Mouse (Mus musculus) heart, postnatal 10 days (tissue): ENCODE measurements around the gene Ctsd. TPM values are rescaled to one million over a fixed set of nuclear protein-coding genes. Genes with fewer than 3 reads are reported as not detected.
A peak's percentile ranks its signal among the peaks of the same experiment; 100 is the strongest.

ENCODE experiments used
- DNase-seq, 2 experiments: peaks; one replicate each; pipeline ENCODE4 v3.0.0; 2021
- intact Hi-C: fragments of 180-260 bp; cut with DNase I; formaldehyde crosslinking; loops from one replicate; pipeline ENCODE4 v1.15.1; 2025
- total RNA-seq, 2 experiments: library from RNA; stranded (reverse); gene quantifications; 2 replicates each; pipeline ENCODE4 v1.2.3; 2021

Gene Ctsd
- total RNA-seq, 2 experiments from 2014 or later, result 501 to 525 TPM

DNA sequence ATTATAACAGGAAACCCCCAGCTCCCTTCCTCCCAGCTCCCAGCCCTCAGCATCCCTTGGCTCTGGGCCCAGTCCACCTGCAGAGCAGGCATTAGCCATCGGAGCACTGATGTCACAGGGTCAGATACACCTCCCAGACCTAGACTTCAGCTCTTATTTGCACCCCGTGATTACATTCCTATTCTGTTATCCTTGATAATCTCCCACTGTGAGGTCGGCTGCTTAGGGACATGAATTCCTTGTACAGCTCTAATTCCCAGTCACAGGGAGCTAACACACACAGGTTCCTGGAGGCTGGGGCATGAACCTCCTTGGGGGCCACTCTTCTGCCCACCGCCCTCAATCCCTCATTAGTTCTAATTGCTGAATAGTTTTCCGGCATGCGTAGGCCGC lies 12.9 kb upstream of the Ctsd start:
- intact Hi-C loops, result no loop called here
- no peak for DNase-seq

DNA sequence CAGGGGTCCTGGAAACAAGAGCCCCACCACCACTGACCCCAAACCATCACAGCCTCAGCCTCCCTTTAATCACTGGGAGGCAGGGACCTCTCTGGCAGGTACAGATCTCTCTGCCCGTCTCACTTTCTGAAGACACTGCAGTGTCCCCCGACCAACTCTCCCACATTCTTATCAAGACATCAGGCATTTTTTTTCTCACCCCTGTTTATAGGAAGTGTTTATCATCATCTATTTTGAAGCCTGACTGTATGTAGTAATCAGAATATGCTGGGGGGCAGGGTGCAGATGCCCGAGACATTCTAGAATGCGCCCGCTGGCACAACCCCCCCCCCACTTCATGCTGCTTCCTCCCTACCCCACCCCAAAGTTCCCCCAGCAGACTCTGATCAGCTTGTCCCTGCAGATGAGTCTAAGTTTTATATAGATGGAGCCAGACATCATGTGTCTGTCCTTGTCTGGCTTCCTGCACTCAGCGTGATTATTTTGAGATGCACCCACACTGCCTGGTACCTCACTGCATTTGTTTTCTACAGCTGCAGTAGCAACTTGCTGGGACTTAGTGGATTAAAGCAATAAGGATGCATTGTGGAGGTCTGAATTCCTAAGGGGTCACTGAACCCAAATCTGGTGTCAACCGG lies 12.4 kb upstream of the Ctsd start:
- intact Hi-C loops, result no loop called here
- no peak for DNase-seq

DNA sequence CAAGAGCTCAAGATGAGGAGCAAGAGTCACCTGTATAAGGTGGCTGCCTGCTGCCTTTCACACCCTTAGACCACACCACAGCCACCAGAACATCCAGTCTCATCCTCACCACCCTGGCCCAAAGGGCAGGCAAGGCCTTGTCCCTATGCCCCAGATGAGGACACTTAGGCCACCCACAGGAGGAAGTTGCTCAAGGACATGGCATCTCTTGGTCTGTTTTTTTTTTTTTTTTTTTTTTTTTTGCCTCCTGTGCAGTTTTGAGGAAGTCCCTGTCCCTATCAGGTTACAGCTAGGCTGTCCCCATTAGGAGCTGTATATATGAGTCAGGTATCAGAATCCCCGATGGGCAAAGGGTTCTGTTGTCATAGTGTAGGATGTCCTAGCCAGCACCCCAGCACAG lies 11.4 kb upstream of the Ctsd start:
- DNase-seq, result no peak
- intact Hi-C loops, result no loop called here

DNA sequence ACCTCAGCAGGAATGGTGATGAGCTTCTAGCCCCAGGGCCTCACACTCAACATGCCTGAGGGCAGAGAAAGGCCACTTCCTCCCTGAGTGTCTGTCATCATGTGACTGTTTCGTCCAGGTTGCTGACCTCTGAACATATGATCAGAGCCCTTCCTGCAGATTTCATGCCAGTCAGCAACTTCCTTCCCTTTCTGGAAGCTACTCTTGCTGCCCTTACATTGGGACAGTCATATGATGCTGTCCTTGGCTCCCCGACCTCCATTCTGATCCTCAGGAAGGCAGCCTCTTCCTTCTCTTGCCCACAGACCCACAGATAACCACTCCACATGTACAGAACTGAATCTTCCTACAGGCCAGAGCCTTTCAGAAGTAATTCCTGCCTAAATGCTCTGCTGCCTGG lies 10.2 kb upstream of the Ctsd start:
- DNase-seq, result peak in 1 of 2 experiments; percentile 18
- intact Hi-C loops, result no loop called here

DNA sequence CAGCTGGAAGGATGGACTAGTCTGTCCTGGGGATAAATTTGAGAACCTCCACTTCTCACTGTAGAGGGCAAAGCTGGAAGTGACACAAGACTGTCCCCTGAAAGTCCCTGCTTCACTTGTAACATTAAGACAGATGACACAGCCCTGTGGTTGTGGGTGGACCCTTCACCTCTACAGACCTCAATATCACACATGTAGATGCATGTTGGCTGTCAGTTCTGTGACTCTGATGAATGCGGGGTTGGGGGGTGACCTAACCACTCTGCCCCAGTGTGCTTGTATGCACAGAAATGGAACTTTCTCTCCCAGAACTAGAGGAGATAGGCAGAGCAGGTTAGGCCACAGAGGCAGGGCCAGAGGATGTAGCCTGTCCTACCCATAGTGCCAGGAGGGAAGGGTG lies 8.8 kb upstream of the Ctsd start:
- intact Hi-C loops, result no loop called here

DNA sequence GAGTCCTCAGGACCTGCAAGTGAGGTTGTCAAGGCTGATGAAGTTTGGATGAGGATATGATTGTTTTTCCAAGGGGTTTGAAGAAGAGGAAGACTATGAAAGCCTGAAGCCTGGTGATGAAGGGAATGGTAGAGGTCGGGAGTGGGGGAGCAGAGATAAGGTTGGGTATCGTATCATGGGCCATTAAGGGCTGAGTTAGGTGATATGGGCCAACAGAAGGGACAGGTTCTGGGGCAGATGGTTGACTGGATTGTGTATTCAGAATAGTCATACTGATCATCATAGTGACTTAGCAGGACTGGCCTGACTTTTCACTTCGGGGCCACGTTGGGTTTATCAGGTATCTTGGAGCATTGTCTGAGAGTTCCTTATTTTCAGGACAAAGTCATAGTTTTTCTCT lies 7.6 kb upstream of the Ctsd start:
- DNase-seq, result no peak
- intact Hi-C loops, result no loop called here

More for the DNA sequence above, 8.8 kb upstream of the Ctsd start:
- DNase-seq, result no peak

DNA sequence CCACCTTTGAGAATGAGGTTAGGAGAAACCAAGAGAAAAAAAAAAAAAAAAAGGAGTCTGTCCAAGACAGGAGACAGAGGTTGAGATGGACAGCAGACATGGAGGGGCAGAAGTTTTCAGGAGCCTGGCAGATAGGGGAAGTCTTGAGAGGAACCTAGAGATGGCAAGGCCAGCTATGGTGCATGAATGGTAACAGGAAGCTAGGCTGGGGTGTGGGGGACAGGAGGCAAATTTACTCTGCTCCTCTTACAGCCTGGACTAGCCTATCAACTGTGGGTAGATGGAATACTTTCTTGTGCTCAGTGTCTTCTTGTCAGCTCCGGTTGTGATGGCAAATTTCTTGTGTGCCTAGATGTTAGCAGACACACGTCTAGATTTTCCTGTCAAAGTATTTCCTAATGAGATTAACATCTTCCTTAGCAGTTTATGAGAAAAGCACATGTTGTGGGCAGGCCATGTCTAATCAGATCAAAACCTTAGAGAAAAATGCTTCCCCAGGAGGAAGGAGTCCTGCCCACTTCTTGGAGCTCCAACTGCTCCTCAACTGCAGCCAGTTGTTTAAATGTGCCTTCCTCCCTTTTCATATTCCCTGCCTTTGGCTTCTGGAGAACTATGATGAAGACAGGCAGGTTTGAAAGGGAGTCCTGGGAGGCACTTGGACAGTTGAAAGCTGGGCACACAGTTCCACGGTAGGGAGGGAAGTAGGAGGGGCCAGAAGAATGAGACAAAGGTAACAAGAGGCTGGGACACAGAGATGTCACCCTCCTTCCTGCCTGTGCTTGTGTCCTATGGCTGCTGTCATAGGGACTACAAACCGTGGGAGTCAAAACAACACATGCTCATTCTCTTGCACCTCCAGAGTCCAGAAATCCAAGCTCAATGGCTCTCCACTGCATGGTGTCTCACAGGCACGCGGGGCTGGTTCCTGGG lies 6.7 kb upstream of the Ctsd start:
- intact Hi-C loops, result no loop called here
- DNase-seq, result no peak

DNA sequence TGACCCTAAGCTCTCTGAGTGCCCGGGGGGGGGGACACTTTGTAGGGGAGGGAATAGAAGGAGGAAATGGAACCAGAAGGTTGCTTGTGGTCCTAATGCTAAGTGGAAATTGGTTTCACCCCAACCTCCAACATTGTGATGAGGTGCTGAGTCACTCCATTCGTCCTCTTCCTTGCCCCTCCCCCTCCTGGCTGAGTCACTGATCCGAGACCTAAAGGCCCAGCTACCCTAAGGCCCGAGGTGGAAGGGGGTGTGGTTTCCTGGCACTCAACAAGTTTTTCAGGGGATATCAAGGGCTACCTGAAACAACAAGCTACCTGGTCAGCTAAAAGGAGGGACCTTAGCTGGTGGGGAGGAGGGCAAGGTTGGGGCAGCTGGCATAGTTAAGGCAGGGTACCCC lies 5.4 kb upstream of the Ctsd start:
- intact Hi-C loops, result no loop called here
- no peak for DNase-seq

DNA sequence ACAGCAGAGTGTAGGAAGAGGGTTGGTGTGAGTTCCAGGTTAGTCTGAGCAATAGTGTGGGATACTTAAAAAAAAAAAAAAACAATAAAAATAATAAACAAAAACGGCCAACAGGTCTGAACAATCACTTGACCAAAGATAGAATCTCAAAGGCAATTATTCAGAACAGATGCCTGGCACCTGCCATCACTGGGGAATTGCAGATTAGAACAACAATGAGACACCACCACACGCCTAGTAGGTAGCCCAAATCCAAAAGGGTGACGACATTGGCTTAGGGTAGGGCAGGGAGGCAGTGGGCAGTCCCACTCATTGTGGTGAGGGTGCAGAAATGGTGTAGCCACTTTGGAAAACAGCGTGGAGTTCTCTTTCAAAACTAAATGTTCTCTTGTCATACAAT lies 3.8 kb upstream of the Ctsd start:
- DNase-seq, result no peak

DNA sequence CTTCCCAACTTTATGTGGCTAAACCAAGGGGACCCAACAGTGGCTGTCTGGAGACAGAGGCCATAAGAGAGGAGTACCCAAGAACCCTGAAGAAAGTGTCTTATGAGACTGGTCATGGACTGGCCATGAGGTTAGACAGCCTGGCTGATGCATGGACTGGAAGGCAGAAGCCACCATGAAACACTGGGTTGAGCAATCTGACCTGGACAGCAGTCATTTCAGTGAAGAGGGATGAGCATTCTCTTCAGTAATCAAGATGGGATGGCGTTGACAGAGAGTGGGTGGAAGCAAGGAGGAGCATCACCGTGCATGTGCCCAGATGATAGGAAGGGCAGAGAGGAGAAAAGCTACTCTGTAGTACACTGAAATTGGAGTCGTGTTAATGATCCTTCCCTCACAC lies 3.3 kb upstream of the Ctsd start:
- intact Hi-C loops, result loop anchor here (2.0 kb wide), 1 partner anchor 28 kb away; no protein-coding TSS in a partner anchor
- DNase-seq, result no peak

More for the DNA sequence above, 3.8 kb upstream of the Ctsd start:
- intact Hi-C loops, result loop anchor here (2.0 kb wide), 1 partner anchor 27 kb away; no protein-coding TSS in a partner anchor

DNA sequence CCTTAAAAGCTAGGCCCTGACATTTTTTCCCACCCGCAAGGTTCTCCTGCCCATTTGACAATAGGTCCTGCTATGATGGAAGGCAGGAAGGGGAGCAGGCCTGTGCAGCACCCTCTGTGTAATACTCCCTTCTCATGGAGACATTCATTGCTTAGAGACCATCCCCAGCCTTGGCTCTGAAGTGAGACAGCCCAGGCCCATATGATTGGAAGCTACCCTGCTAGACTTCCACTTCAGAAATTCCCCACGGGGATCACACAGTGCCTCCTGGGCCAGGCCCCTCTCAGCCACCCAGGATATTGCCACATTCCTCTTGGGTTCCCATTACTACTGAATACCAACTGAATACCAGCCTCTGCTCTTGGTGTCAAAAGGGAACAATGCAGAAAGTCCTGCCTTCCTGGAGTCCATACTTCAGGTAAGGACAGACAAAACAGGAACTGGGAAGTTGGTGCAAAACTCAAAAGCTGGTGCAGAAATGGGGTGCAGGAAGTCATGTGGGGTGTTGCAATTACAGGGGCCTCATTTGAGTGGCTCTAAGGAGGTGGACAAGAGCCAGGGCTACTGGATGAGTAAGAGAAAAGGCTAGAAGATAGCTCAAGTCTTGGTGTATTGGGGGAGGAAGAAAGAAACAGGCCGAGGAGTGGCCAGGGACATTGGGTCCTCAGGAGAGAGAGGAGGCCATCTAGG lies 2.3 kb upstream of the Ctsd start:
- intact Hi-C loops, result loop anchor here (2.0 kb wide), 1 partner anchor 29 kb away; no protein-coding TSS in a partner anchor
- no peak for DNase-seq

DNA sequence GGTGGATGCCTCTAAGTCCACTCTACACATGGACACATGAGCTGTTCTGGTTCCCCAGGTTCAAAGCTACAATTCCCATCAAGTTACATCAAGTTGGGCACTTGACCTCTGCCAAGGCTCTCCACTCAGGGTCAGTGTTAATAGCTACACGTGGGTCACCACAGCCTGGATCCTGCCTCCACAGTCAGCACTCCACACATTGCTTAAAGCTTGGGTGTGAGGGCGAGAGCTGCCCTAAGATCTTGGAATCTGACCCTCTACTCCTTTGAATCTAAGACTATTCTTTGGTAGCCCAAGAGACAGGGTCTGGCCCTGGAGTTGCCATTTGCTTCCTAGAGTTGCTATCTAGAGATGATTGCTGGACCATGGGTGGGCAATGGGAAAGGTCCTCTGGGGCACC lies 902 bp upstream of the Ctsd start:
- intact Hi-C loops, result no loop called here
- no peak for DNase-seq

DNA sequence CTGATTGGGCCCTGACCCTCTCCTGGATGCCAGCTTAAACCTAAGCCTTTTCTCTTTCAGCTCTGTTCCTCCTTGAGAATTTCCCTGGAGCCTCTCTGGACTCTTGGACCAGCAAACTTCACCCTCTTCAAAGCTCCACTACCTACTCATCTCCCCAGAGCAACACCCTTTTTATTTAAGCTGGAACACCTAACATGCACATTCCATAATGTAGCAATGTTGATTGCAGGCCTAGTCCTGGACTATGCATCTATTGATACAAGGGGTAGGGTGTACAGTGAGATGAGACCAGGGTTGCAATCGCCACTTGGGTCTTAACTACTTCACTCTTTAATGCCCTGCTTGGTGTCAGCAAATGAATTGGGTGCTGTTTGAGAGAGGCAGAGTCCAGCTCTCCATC lies 360 bp upstream of the Ctsd start:
- intact Hi-C loops, result no loop called here
- DNase-seq, result no peak

DNA sequence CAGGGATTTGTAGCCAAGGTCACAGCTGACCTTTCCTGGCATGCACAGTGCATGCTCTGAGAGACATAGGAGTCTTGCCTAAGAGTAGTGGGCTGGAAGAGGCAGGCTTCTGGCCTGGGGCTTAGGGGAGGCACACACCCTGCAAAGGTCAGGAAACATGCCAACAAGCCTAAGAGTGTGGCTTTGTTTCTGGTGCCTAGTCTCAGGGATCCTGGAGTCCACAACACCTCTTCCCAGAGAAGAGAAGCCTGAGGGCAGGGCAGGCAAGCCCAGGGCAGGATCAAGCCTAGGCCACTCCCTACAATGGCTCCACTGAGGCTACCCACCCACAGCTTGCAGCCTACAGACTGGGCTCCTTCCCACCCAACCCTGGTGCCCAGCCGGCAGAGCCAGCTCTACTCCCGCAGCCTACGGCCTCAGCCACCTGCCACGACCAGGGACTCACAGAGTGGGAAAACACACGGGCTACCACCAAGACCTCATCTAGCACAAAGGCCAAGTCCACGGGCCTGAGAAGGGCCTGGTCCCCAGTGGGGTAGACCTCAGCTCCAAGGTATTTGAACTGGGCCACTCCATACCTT lies 1.1 kb downstream of the Ctsd start:
- DNase-seq, result peak; percentile 55 to 56
- intact Hi-C loops, result no loop called here

DNA sequence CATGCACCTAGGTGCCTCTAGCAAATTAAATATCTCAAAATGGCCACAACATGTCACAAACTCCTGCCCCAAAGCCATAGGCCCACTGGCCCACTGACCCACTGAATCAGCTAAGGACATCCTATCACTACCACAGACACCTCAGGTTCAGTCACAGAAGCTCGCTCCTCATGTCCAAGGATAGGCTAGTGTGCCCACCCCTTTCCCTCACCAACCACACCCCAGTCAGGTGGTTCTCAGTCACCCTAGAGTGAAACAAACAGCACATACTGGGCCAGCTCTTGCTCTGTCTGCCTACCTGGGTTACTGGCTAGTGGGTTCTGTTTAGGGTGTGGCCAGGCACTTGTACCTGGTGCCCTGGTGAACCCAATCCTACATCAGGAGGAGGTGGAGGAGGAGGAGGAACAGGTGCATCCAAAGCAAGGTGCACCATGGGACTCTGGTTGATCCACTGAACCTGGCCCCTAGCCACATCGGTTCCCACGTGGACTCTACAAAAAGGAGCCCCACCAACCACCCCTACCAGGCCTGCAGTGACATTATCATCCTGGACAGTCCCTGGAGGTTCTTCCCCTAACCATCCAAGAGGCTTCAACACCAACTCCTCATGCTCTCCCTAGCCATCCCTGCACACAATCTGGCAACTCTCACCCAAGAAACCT lies 2.0 kb downstream of the Ctsd start:
- DNase-seq, result no peak
- intact Hi-C loops, result no loop called here

DNA sequence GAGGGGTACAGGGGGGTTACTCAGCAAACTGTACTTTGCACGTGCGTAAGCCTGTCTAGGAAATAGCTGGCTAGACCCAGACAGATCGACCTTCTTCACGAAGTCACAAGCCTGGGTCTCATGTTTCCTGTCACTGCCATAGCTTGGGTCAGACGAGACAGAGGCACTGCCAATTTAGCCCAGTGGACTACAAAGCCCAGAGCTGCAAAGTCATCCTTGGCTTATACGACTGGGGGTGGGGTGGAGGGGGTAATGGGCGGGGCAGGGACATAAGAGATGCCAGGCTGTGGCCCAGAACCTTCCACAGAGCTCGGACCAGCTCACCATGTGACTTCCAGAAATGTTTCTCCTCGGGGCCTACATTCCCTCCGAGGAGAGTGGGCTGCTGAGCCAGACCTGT lies 3.5 kb downstream of the Ctsd start:
- no peak for DNase-seq
- intact Hi-C loops, result no loop called here

DNA sequence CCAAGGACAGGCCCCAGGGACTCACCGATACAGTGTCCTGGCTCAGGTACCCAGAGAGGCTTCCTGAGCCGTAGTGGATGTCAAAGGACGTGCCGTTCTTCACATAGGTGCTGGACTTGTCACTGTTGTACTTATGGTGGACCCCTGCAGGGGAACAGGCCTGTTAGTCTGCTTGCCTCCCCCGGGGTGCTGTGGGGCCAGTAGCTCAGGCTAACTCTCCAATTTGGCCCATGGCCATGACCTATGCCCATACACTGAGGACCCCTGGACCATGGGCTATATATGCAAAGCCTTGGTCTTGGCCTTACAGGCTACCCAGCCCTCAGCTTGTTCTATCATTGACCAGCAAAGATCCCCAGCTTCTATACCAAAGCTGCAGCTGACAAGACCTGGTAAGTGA lies 5.3 kb downstream of the Ctsd start, which contains the start of gene Gm49369:
Gene Gm49369 (minus strand): TSS at position 101 of the 400 bp plus-strand sequence.
- intact Hi-C loops, result no loop called here
- DNase-seq, result no peak

DNA sequence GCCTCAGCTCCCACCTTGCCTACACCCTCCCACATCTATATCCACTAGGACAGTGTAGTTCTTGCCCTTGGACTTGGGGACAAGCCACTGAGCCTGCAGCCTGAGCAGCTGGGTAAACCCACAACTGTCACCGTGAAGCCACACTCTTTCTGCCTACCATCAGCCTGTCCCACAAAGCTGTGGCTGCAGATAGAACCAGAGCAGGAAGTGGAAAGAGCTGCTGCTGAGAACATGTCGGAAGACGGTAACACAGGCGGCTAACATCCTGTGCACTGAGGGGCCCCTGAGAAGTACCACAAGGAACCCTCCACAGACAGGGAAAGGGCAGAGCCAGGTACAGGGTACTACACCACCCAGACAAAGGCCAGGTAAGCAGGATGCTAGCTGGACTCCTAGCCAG lies 6.7 kb downstream of the Ctsd start:
- intact Hi-C loops, result no loop called here
- DNase-seq, result no peak

DNA sequence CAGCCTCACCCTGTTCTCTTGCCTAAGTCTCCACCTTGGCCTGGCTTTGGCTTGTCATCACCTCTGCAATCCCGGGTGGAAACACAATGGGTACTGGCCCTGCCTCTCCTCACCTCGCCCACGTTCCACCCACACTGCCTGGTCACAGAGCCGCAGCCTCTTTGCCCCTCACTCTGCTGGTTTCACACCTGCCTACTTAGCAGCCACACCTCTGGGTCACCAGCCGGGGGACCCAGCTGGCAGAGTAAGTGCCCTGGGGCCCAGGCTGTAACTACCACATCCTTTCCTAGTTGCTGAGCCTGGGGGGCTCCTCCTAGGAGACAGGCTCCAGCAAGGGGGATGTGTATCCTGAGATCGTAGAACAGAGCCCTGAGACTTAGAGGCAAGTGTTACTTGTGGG lies 8.7 kb downstream of the Ctsd start:
- no peak for DNase-seq
- intact Hi-C loops, result no loop called here

DNA sequence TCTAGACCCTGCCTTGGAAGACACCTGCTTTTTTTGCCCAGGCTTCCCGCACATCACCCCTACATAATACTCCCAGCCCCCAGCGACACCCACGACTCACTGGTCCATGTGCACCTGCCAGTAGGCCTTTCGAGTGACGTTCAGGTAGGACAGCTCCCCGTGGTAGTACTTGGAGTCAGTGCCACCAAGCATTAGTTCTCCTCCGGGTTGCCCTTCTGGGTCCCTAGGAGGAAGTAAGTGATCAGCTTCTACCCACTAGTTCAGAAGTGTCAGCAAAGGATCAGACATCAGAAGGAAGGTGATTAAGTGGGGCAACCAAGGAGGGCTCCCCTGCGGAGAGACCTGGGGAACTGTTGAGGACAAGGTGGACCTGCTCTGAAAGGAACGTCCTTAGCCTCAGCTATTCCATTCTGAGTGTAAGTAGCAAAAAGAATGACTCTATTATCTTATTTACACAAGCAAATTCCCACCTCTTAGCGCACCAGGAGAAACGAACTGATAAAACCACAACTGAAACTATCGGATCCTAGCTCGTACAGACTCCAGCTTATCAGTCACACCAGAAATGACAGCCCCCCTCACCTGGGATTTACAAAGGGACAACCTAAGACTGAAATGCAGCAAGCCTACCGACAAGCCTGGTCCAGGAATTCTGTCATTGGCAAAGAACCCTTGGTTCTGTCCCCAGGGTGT lies 10.5 kb downstream of the Ctsd start:
- DNase-seq, result no peak
- intact Hi-C loops, result no loop called here
